Mouse (Mus musculus) limb, embryonic 13.5 days (tissue): ENCODE results near the gene BC030867. TPM values are rescaled to one million over a fixed set of nuclear protein-coding genes. Genes with fewer than 3 reads are reported as not detected.

Source experiments
- ATAC-seq: fragments of 200-750 bp; cut with Nextera tagmentation; 2 replicates; pipeline ENCODE4 v1.8.0; 2017; ENCODE audit warnings: low read depth, moderate number of reproducible peaks, moderate TSS enrichment; ENCODE audit not compliant: low FRiP score
- H3K27ac ChIP-seq: fragments of 300-500 bp; sonication (generic); 2 replicates; pipeline ENCODE4 v1.5.1; 2015; ENCODE audit warnings: inconsistent platforms, mild to moderate bottlenecking, moderate library complexity
- H3K27me3 ChIP-seq: fragments of 300-500 bp; sonication (generic); 2 replicates; pipeline ENCODE4 v1.6.1; 2015; ENCODE audit warnings: mild to moderate bottlenecking, inconsistent platforms
- H3K36me3 ChIP-seq: fragments of 300-500 bp; sonication (generic); 2 replicates; pipeline ENCODE4 v1.6.1; 2015; ENCODE audit warnings: inconsistent platforms, mild to moderate bottlenecking, moderate library complexity
- H3K4me1 ChIP-seq: fragments of 300-500 bp; sonication (generic); 2 replicates; pipeline ENCODE4 v1.6.1; 2015; ENCODE audit warnings: inconsistent platforms
- H3K4me2 ChIP-seq: fragments of 300-500 bp; sonication (generic); replicated peaks from 2 replicates; pipeline ENCODE4 v1.6.1; 2015; ENCODE audit warnings: inconsistent platforms, mild to moderate bottlenecking, moderate library complexity
- H3K4me3 ChIP-seq: fragments of 300-500 bp; sonication (generic); 2 replicates; pipeline ENCODE4 v1.5.1; 2015; ENCODE audit warnings: moderate library complexity, mild to moderate bottlenecking, inconsistent platforms
- H3K9ac ChIP-seq: fragments of 300-500 bp; sonication (generic); 2 replicates; pipeline ENCODE4 v1.6.1; 2015; ENCODE audit warnings: mild to moderate bottlenecking, inconsistent platforms
- H3K9me3 ChIP-seq: fragments of 300-500 bp; sonication (generic); 2 replicates; pipeline ENCODE4 v1.6.1; 2016; ENCODE audit warnings: inconsistent platforms
- WGBS: fragments of 180-500 bp; shearing (Covaris S2); methylation state at CpG from one replicate; pipeline ENCODE4 v1.1.7; 2015; 5-methylcytosine and 5-hydroxymethylcytosine counted together
- polyA plus RNA-seq: library from polyadenylated mRNA; unstranded; fragments of >200 nt; fragmentation: Nextera tagmentation; extraction: Ambion mirVana; gene quantifications from 2 replicates; pipeline ENCODE4 v1.2.1, GENCODE M21; 2015

The BC030867 gene
- polyA plus RNA-seq, result 15.8 and 16.1 TPM in 2 replicates

DNA sequence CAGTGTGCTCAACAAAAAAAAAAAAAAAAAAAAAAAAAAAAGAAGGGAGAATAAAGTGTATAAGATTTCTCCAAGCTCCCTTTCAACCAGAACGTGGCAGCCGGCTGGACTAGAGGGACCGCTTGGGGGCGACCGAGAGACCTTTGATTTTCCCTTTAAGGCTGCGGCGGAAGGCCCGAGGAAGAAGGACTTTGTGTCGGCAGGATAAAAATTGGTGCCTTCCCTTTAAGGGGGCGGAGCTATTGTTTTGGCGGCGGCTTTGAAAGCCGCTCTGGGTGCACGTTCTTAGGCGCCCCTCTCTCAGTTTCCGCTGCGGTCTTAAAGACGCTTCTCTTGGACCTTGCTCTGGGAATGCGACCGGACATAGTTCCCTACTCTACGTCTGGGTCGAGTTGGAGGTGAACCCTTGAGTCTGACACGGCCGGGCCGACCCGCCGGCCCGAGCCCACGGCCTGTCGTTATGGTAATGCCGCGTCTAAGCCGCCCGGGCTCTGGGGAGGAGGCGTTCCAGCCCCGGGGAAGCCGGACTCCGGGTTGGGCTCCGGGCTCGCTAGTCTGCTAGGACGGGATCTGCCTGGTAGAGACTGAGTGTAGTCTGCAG lies at the start of gene BC030867:
Gene BC030867 (plus strand): TSS at position 253 of the 601 bp plus-strand sequence.
- Histone ChIP-seq H3K36me3 (peaks cover 18% of the 10 kb centered on the region), H3K4me1 (peaks cover 29% of the 10 kb centered on the region), H3K27ac (no peak within 1 kb of the TSS), H3K4me2 (peak within 1 kb of the TSS; percentile 93), H3K27me3 (peaks cover 3% of the 10 kb centered on the region), H3K4me3 (peak within 1 kb of the TSS; percentile 73), H3K9ac (peak within 1 kb of the TSS; percentile 79), H3K9me3 (no peaks in the 10 kb centered on the region)
- peak; percentile 55 for ATAC-seq
- WGBS, result under 1% methylated on average over 41 of the region's 41 CpGs

DNA sequence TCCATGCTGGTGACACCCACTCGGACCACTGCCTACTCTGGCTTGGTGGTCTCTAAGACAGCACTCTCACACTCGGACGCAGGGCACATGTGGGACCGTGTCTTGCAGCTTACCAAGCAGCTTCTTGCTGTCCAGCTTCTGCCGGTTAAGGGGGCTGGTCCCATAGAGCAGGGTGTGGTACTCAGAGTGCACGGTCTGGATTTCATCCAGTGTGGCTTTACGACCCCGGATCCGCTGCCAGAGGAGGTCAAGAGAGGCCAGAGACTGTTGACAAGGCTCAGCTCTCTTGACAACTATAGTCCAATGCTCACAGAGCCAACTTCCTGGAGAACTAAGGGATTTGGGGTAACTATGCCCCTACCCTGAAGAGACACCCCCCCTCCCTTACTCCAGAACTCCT lies 48.8 kb upstream of the BC030867 start:
- 31% methylated on average over 9 of the region's 9 CpGs for WGBS
- Histone ChIP-seq H3K36me3 (peaks cover 96% of the 10 kb centered on the region), H3K27me3 (no peaks in the 10 kb centered on the region), H3K4me3 (no peak overlapping the region), H3K9ac (0 out of 2 replicates have a peak overlapping the region, but pooled peaks have one; percentile 13), H3K4me1 (no peaks in the 10 kb centered on the region), H3K27ac (no peak overlapping the region), H3K4me2 (no peak overlapping the region), H3K9me3 (no peaks in the 10 kb centered on the region)
- ATAC-seq, result no peak

DNA sequence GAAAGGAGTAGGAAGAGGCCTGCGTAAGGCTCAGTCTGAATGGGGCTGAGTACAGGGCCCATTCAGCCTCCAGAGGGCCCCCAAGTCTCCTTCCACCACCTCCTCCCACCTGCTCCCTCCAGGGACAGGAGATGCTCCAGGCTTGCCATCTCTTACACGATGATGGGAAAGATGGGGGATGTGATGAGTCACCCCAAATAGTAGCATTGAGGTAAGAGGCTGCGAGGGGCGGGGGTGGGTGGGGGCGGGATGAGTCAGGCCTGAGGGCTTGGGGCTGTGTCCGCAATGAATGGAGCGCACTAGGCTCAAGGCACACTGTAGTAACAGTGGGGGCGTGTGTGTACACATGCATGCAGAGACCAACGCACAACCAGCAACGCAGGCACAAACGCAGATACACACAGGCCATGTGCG lies 47.3 kb upstream of the BC030867 start:
- Histone ChIP-seq H3K4me1 (no peaks in the 10 kb centered on the region), H3K4me2 (no peak overlapping the region), H3K9me3 (no peaks in the 10 kb centered on the region), H3K27ac (no peak overlapping the region), H3K9ac (no peak overlapping the region), H3K27me3 (no peaks in the 10 kb centered on the region), H3K36me3 (peaks cover 96% of the 10 kb centered on the region), H3K4me3 (no peak overlapping the region)
- 87% methylated on average over 12 of the region's 12 CpGs for WGBS
- no peak for ATAC-seq

DNA sequence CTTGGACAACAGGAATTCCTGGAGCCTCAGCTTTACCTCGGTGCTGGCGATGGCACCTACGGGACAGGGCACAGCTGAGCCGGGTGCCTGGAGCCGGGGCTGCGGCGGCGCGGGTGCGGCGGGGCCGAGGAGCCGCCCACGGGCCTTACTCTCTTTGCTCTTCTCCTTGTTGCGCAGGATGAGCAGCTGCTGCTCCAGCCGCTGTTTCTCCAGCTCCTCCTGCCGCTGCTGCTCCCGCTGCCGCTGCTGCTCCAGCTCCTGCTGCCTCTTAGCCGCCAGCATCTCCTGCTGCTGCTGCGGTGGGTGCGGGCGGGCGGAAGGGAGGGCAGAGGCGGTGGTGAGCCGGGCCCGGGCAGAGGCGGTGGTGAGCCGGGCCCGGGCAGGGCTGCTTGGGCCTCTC lies 42.2 kb upstream of the BC030867 start:
- H3K27ac ChIP-seq, result no peak overlapping the region
- 65% methylated on average over 30 of the region's 30 CpGs for WGBS
- no peak overlapping the region; the same call in 1 of the 2 replicates for H3K4me2 ChIP-seq
- no peaks in the 10 kb centered on the region for H3K27me3 ChIP-seq
- H3K9ac ChIP-seq, result no peak overlapping the region
- H3K4me1 ChIP-seq, result peaks cover 30% of the 10 kb centered on the region
- H3K36me3 ChIP-seq, result peaks cover 58% of the 10 kb centered on the region
- no peak for ATAC-seq
- no peaks in the 10 kb centered on the region for H3K9me3 ChIP-seq
- H3K4me3 ChIP-seq, result no peak overlapping the region

DNA sequence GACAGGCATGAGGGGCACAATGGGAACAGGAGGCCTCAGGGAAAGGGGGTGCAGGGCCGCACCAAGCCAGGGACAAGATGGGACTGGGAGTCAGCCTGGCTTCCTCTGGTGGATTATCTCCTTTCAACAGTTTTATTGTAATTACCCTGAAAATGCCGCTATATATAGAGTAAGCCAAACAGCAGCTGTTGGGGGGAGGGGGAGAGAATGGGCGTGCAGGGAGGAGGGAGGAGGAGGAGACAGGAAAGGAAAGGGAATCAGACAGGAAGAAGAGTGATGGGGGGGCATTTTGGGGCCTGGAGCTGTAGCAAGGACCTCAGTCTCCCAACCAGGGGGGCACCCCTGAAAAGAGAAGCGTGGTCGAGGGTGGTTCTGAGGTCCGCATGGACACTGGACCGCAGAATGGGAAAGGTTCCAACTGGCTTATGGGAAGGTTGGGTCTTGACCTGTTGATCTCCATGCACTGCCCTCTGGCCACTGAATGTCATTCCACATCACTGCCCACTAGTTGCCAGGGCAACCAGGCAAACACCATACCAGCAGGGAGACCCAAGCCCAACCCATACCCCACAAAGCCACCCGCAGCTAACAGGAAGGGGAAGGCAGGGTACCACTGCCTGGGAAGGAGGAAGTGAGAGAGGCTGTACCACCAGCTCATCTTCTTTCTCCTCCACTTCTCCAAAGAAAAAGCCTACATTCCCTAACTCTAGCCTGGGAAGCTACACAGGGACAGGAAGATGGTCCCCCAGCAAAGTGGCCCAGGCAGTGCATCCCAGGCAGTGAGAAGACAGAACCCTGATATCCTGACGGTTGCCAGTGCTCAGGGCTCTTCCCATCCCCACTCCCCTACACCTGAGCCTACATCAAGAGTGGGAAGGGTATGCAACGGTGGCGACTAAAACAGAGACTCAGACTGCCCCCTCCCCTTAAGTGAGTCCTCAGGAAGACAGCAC lies 40.6 kb upstream of the BC030867 start:
- Histone ChIP-seq H3K27me3 (no peaks in the 10 kb centered on the region), H3K4me1 (peaks cover 40% of the 10 kb centered on the region), H3K9me3 (no peaks in the 10 kb centered on the region), H3K4me3 (no peak overlapping the region), H3K27ac (peak overlapping the region; percentile 33; the same call in 1 of the 2 replicates), H3K4me2 (no peak overlapping the region), H3K9ac (no peak overlapping the region), H3K36me3 (peaks cover 45% of the 10 kb centered on the region)
- 59% methylated on average over 11 of the region's 11 CpGs for WGBS
- ATAC-seq, result no peak

DNA sequence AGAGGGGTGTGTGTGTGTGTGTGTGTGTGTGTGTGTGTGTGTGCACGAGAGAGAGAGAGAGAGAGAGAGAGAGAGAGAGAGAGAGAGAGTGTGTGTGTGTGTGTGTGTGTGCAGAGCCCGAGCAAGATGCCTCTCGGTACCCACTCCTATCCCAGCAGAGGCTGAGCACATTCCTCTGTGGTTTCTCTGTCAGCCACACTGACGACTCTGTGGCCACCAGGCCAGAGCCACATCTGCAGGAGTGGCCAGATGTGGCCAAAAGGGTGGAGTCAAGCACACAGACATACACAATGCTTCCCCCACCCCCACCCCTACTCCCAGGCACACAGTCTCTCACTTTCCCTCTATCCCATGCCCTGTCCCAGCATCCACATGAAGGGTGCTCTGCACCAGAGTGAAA lies 39.8 kb upstream of the BC030867 start:
- 0 out of 2 replicates have a peak overlapping the region, but pooled peaks have one; percentile 10 for H3K27ac ChIP-seq

DNA sequence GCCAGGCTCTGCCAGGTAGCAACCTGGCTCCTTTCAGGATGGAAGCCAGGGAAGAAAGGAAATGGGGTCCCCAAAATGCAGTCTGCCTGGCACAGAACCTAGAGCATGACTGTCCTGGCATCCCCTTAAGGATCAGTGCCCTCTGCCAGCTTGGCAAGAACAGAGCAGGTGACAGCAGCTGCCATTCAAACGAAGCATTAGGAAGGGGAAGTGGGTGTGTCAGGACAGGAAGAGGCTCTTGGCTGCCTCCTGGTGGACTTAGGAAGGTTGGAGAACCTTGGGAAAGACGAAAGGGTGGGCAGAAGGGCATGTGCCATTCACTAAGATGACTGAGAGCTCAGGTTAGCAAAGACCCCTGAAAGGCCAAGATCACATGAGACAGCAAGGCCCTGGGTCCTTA lies 38.9 kb upstream of the BC030867 start:
- 33% methylated on average over 2 of the region's 2 CpGs for WGBS
- Histone ChIP-seq H3K4me2 (no peak overlapping the region), H3K4me1 (peaks cover 55% of the 10 kb centered on the region), H3K9ac (no peak overlapping the region), H3K36me3 (peaks cover 29% of the 10 kb centered on the region), H3K9me3 (no peaks in the 10 kb centered on the region), H3K4me3 (no peak overlapping the region), H3K27me3 (no peaks in the 10 kb centered on the region), H3K27ac (no peak overlapping the region)
- ATAC-seq, result no peak

More for the DNA sequence above, 39.8 kb upstream of the BC030867 start:
- no peak for ATAC-seq
- Histone ChIP-seq H3K27me3 (no peaks in the 10 kb centered on the region), H3K4me3 (no peak overlapping the region), H3K36me3 (peaks cover 38% of the 10 kb centered on the region), H3K4me2 (no peak overlapping the region), H3K9me3 (no peaks in the 10 kb centered on the region), H3K9ac (peak overlapping the region; percentile 35; the same call in 1 of the 2 replicates), H3K4me1 (peaks cover 46% of the 10 kb centered on the region)
- WGBS, result 24% methylated on average over 3 of the region's 4 CpGs

DNA sequence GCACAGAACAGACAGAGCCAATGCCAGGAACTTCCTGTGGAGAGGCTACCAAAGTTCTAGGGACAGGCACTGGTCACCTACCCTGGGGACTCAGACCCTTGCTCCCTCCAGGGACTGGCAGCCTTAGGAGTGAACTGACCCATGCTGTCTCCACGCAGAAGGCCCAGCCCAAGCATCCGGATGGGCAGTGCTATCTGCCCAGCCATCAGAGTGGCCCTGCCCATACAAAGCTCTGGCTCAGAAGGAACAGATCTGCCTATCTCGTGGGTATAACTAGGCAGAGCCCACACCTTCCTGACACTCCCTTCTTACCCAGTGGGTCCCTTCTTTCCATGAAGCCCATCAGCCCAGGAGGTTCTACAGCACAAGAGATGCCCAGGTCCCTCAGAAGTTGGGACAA lies 38.5 kb upstream of the BC030867 start:
- Histone ChIP-seq H3K4me1 (peaks cover 60% of the 10 kb centered on the region), H3K36me3 (peaks cover 25% of the 10 kb centered on the region), H3K27ac (no peak overlapping the region), H3K9ac (no peak overlapping the region), H3K4me3 (no peak overlapping the region), H3K4me2 (no peak overlapping the region), H3K27me3 (no peaks in the 10 kb centered on the region), H3K9me3 (no peaks in the 10 kb centered on the region)
- 73% methylated on average over 3 of the region's 3 CpGs for WGBS
- no peak for ATAC-seq

DNA sequence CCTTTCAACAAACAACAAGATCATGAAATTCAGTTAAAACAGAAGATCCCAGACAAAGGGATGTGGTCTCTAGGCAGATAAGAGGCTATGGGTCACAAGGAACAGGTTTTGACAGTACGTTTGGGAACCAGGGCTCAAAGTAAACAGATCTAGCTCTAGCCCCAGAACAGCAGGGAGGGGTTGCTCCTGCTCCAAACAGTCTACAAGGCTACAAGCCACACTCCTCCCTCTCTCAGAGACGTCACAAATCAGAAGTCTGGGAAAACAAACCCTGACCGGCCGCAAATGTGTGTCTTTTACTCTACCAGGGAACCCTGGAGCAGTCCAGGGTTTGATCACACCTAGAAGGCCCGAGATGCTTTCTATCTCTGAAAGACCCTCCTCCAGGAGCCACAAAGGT lies 37.7 kb upstream of the BC030867 start:
- Histone ChIP-seq H3K36me3 (peaks cover 17% of the 10 kb centered on the region), H3K4me3 (no peak overlapping the region), H3K27ac (0 out of 2 replicates have a peak overlapping the region, but pooled peaks have one; percentile 44), H3K9ac (0 out of 2 replicates have a peak overlapping the region, but pooled peaks have one; percentile 32), H3K4me1 (peaks cover 68% of the 10 kb centered on the region), H3K27me3 (no peaks in the 10 kb centered on the region), H3K9me3 (no peaks in the 10 kb centered on the region), H3K4me2 (no peak overlapping the region)
- WGBS, result 43% methylated on average over 5 of the region's 5 CpGs
- ATAC-seq, result no peak

DNA sequence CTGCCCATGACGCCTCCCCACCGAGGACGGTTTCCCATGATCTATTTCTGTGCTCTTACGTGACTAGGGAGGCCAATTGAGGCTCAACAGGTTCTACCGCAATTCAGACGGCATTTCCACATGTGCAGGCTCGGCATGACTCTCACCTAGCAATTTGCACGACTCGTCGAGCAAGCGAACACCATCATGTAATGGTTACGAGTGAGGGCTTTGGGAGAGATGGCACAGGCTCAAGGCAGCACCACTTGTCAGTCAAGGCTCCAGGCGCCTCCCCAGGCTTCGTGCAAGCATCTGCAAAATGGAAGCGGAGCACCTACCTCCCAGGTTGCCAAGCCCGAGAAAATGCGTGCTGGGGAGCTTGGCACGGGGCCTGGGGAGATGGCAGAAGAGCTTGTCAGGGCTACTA lies 36.7 kb upstream of the BC030867 start:
- H3K4me1 ChIP-seq, result peaks cover 77% of the 10 kb centered on the region
- H3K27ac ChIP-seq, result no peak overlapping the region
- H3K4me3 ChIP-seq, result no peak overlapping the region
- H3K9me3 ChIP-seq, result no peaks in the 10 kb centered on the region
- ATAC-seq, result no peak
- peaks cover 7% of the 10 kb centered on the region for H3K36me3 ChIP-seq
- no peak overlapping the region for H3K9ac ChIP-seq
- WGBS, result 60% methylated on average over 18 of the region's 18 CpGs
- H3K27me3 ChIP-seq, result no peaks in the 10 kb centered on the region
- no peak overlapping the region for H3K4me2 ChIP-seq

DNA sequence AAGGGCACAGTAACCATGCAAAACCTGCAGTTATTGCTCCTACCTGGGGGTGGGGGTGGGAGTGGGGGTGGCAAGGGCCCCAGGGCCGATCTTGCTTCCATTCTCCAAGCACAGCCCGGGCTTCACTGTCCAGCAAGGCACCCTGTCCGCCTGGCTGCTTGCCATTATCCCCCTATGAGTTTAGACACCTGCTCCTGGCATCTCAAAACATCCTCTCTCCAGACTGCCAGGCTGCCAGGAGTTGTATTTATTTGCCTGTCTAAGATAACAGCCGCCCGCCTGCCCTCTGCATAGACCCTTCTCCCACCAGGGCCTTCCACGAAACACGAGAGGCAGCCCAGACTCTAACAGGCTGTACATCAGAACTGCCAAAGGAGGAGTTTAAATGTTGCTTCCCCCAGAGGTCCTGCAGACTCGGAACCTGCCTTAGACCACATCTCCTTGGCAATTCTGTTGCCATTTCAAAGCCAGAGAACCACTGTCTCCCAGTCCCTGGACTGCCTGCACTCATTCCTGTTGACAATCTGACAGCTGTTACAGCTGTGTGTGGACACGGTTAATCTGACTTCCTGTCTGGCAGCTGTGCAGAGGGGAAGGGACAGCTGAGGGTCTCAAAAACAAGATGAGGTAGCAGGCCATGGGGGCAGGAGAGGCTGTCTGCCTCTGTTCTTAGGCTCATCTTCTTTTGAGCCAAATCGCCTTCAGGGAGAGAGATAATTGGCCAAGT lies 34.1 kb upstream of the BC030867 start:
- H3K9ac ChIP-seq, result peak overlapping the region; percentile 45
- peaks cover 81% of the 10 kb centered on the region for H3K4me1 ChIP-seq
- no peak overlapping the region for H3K27ac ChIP-seq
- no peak for ATAC-seq
- H3K4me2 ChIP-seq, result peak overlapping the region; percentile 19
- H3K9me3 ChIP-seq, result no peaks in the 10 kb centered on the region
- 50% methylated on average over 10 of the region's 10 CpGs for WGBS
- H3K27me3 ChIP-seq, result no peaks in the 10 kb centered on the region
- peaks cover 7% of the 10 kb centered on the region for H3K36me3 ChIP-seq
- no peak overlapping the region for H3K4me3 ChIP-seq
